Mouse (Mus musculus) urinary bladder, postnatal 36 days (tissue): ENCODE results near the gene Trmt13.
A peak's percentile ranks its signal among the peaks of the same experiment; 100 is the strongest.
"Not testable (repeated sequence)": the region's sequence is repeated elsewhere in the genome, so short reads cannot be mapped to it uniquely, and the experiment has no call there.

Experiments used
- DNase-seq, 2 experiments: peaks; one replicate each; pipeline ENCODE4 v3.0.0; 2022; ENCODE audit warnings: low spot score in 2 of 2, mixed read lengths in 1 of 2

The Trmt13 gene

DNA sequence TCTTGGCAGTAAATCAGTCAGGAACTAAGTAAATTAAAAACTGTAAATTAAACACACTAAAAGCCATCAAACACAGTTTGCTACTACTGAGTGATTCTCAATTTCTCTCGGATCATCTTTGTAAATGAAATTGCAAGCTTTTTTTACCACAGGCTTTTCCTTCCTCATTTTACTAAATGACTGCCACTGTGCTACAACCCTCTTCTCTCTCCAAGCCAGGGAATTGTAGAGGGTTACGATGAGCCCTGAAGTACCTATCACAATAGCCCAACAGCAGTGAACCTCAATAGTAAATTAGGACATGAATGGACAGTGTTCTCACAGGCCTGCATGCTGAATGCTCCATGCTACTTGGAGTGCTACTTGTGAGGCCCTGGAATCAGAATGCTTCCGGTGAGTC is 19.7 kb upstream of the Trmt13 start:
- DNase-seq, result no peak

- DNase-seq, result no peak
Measured at GRCm38 (mm10) chr3:116632971-116633370, 18.6 kb upstream of the Trmt13 start.

DNA sequence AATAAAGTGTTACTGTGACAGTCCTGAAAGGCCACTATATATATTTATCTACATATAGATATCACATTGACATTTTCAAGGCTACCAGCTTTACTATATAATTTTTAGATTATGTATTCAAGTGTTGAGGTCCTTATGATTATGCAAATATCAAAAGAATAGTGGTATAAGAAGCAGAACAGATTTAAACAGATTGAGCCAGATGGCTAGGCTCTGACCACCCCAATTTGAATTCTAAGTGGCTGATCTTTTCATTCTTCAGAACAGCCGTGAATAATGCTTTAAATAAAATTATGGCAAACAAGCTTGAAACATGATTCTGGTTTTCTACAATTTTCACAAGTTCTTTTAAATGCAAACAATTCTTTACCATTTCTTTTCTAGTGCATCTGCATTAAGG is 17.1 kb upstream of the Trmt13 start:
- DNase-seq, result no peak

GRCm38 (mm10) chr3:116622641-116623040 is 8.3 kb upstream of the Trmt13 start:
- DNase-seq, result no peak

GRCm38 (mm10) chr3:116620636-116621370 is 6.4 kb upstream of the Trmt13 start:
- no peak for DNase-seq

- DNase-seq, result no peak
Measured at GRCm38 (mm10) chr3:116618855-116619254, 4.5 kb upstream of the Trmt13 start.

- DNase-seq, result no peak
Measured at GRCm38 (mm10) chr3:116615318-116616068, 1.1 kb upstream of the Trmt13 start.

DNA sequence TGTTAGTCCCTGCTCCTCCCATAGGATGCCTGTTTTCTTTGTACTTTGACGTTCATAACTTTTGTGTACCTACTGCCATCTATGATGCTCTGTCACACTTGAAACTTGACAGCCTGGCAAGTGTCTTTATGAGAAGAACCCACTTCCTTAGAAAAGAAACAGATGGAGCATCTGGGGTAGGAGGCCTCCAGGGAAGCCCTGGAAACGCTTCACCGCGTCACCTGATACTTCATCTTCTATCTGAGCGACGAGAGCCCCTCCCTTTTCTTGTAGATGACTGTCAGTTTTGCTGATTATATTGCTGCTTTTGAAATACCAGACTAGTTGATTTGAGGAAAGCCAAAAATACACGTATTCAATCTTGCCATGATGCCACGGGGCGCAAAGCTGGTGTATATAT is 9.8 kb downstream of the Trmt13 start:
- no peak for DNase-seq

GRCm38 (mm10) chr3:116601781-116602180 is 12.6 kb downstream of the Trmt13 start:
- DNase-seq, result no peak

DNA sequence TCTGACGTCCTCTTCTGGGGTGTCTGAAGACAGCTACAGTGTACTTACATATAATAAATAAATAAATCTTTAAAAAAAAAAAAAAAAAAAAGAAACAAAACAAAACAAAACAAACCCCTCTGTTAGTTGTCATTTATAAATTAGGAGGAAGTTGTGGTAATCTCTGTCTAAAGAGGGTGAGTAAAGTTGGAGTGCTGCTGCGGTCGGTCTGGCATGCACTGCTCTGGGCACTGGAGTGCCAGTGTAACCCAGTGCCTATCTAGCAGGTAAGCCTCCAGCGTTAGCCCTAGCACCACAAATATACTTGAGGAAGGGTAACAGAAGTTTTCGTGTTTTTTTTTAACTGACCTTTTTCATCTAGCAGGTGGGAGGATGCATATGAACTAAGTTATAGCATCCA is 13.4 kb downstream of the Trmt13 start:
- DNase-seq, result no peak

GRCm38 (mm10) chr3:116599705-116600104 is 14.7 kb downstream of the Trmt13 start:
- no peak for DNase-seq

- DNase-seq, result no peak
Measured at GRCm38 (mm10) chr3:116595603-116595991, 18.8 kb downstream of the Trmt13 start.

DNA sequence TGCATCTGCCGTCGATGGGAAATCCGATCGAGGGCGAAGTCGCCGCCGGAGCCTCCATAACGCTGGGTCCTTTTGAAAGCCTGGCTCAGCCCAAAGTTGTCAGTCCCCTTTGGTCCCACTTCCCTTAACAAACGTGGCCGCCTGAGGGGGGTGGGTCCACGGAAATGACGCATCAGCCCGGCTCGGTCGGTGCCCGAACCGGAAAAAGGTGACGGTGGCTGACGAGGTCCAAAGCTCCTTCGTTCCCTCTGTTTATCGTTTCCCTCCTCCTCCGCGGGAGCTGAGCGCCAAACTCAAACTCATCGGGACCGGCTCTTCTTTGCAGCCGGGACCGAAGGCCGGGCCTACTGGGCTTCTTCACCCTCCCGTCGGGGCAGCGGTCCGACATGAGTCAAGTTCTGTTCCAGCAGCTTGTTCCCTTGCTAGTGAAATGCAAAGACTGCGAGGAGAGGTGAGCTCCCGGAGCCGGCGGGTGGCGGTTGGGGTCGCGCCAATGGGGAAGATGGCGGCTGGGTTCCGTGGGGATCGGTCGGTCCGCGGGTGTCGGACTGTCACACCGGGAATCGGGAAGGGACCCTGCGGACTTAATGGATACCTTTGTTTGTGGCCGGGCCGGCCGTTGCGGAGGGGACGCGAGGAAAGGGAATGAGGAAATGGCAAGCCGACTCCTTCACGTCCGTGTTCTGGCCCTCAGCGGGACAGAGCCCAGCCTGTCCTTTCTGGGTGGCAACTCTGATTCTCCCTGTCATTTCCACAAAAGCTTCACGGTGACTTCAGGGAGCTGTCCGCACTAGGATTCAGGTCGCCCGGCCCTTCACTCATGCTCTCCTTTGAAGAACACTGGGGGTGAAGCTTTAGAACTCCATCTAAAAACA is 19.4 kb downstream of the Trmt13 start, which contains the start of gene Sass6:
TSS of gene Sass6 (plus strand) at position 255 of the 875 bp plus-strand sequence.
- peak; percentile 97 to 98 for DNase-seq

DNA sequence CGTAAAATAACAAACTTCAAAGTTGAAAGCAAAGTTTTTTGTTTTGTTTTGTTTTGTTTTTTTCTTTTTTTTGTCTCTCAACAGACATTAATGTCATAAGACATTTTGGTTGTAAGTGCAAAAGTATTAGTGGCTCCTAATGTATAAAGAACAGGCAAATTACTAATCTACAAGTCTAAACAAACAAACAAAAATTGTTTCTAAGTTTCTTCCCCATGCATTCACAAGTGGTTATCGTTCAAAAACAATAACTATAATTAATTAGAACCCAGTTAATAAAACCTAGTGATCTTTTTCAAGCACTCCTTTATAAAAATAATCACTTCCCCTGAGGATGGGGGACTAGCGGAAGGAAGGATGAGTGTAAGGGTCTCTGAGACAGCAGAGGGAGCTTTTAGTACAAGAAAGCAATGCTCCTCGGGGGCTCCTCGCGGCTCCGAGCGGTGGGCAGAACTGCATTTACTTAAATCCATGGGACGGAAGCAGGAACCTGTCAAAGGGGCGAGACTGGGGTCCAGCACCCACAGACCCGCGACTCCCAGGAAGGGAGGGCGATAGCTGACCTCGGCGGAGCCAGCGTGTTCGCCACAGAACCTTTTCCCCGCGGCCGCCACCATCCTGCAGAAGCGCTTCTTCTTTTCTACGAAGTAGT is 20.2 kb downstream of the Trmt13 start:
- DNase-seq, result no peak

DNA sequence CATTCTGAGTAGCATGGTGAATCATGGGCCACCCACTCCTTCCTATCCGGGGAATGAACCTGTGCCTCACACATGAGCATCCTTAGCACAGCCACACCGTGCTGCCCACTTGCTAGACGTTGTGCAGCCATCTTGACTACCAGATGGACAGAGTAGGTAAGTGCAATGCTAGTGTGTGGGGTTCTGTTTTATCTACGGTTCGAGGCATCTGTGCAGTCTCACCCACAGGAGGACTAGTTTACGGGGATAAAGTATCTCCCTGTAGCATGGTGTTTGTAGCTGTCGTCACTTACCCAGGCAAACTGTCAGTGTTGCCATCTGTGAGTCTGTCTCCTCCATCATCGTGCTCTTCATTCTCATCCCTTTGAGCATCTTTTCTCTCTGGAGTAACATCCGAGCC is 32.2 kb downstream of the Trmt13 start:
- no peak for DNase-seq

- DNase-seq, result no peak
Measured at GRCm38 (mm10) chr3:116577286-116577685, 37.1 kb downstream of the Trmt13 start.

- no peak for DNase-seq
Measured at GRCm38 (mm10) chr3:116570628-116571027, 43.8 kb downstream of the Trmt13 start.

DNA sequence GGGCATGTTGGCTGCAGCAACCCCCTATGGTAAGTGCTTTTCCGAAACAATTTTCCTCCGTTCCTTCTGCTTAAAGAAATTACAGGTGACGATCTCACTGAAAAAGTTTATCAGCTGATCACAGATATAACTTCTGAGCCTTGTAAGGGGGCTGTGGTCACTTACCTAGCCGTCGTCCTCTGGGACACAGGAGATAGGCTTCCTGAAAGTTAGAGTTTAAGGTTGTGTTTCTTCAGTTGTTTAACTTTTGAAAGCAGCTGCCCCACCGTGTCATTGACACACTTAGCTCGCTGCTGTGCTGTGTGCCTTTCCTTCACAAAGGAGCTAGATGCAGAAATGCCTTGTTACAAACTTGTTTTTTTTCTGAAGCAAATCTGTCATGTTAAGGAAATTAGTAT is 51.3 kb downstream of the Trmt13 start:
- no peak for DNase-seq

DNA sequence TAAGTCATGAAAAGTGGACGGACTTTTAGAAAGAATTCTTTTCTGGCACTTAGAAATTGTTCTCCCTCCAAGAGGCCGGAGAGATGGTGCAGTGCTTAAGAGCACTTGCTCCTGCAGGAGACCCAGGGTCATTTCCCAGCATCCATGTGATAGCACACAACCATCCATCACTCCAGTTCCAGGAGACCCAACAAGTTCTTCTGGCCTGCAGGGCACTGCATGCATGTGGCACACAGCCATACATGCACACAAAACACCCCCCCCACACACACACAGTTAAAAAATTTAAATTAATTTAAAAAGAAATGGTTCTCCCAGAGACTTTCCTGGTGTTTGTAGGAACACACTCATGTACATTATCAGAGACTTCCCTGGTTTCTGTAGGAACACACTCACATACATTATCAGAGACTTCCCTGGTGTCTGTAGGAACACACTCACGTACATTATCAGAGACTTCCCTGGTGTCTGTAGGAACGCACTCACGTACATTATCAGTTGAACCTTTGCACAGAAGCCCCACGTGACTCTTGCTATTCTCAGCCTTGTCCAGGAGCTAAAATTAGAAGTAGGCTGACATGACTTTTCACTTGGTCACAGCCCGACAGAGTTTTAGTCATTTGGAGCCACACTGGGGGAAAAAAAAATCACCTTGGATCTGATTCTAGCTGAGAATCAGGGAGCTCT is 51.8 kb downstream of the Trmt13 start, which contains the start of gene Lrrc39:
TSS of gene Lrrc39 (plus strand) at position 566 of the 687 bp plus-strand sequence.
- no peak for DNase-seq

GRCm38 (mm10) chr3:116561315-116561714 is 53.1 kb downstream of the Trmt13 start:
- DNase-seq, result not testable (repeated sequence)

- DNase-seq, result no peak
Measured at GRCm38 (mm10) chr3:116551362-116551761, 63.0 kb downstream of the Trmt13 start.
